Mouse (Mus musculus) erythroblast, embryonic 14.5 days (primary cell): ENCODE data around the gene Skap1.

Source experiments
- GATA1 ChIP-seq: IDR thresholded peaks from 2 replicates; pipeline ENCODE4 v1.6.1; 2012; ENCODE audit warnings: low read length, inconsistent platforms, mixed read lengths
- TAL1 ChIP-seq: IDR thresholded peaks from 3 replicates; pipeline ENCODE4 v1.6.1; 2012; ENCODE audit warnings: low read length, inconsistent platforms, mixed read lengths

- TF ChIP-seq GATA1 (no peak), TAL1 (no peak)
Measured at GRCm38 (mm10) chr11:96668367-96668766, 204.0 kb downstream of the Skap1 start.
